Mouse (Mus musculus): Measurements from ENCODE around the gene Ksr2.

GRCm38 (mm10) chr5:117574894-117575293 lies 161.1 kb downstream of the Ksr2 start:
- no peak for TF ChIP-seq CTCF (IDR thresholded peaks at IDR 0.05; ENCODE audit: extremely low read depth, insufficient read depth, insufficient read length, insufficient replicate concordance)
- TF ChIP-seq POLR2A (IDR thresholded peaks at IDR 0.05; ENCODE audit: low read depth, low read length), result no peak

Data from spleen, adult 2 months (tissue).